Mouse (Mus musculus): ENCODE data around the gene Vps33b. TPM values are rescaled to one million over a fixed set of nuclear protein-coding genes. Genes with fewer than 3 reads are reported as not detected.

Gene Vps33b
- polyA plus RNA-seq, 1 experiment = not detected

DNA sequence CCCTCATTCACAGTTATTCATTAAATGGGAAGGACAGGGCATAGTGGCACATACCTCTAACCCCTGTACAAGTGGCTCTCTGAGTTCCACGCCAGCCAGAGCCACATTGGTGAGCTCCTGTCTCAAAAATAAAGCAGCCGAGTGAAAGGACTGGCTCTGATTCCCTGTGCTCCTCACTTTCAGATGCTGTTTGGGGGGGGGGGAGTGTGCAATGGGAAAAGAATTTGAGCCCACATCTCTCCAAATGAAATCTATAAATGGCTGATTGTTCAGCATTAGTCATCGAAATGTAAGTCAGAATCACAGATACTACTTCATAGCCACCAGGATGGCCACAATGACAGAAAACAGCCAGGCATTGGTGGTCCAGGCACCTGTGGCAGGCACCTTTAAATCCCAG is 27.6 kb downstream of the Vps33b start:
- 69% methylated on average over 3 of the region's 3 CpGs for WGBS
- H3K4me1 ChIP-seq (ENCODE audit: control insufficient read depth, insufficient read depth, low read length) = 0 out of 2 replicates have a peak, but pooled peaks cover 8% of the 10 kb centered on the region

GRCm38 (mm10) chr7:80298754-80299153 is 29.3 kb downstream of the Vps33b start:
- no peak overlapping the region for H3K27ac ChIP-seq (ENCODE audit: insufficient read depth, low read depth, low read length)
- H3K4me1 ChIP-seq (ENCODE audit: control insufficient read depth, insufficient read depth, low read length) = 0 out of 2 replicates have a peak, but pooled peaks cover 8% of the 10 kb centered on the region
- no peak overlapping the region for H3K4me3 ChIP-seq (ENCODE audit: insufficient read depth, low read depth, low read length)
- WGBS = 65% methylated on average over 4 of the region's 4 CpGs
- TF ChIP-seq POLR2A (IDR thresholded peaks at IDR 0.05; ENCODE audit: insufficient read depth, low read depth, low read length) = no peak

More for the DNA sequence above, 27.6 kb downstream of the Vps33b start:
- no peak overlapping the region for H3K4me3 ChIP-seq (ENCODE audit: insufficient read depth, low read depth, low read length)
- H3K27ac ChIP-seq (ENCODE audit: insufficient read depth, low read depth, low read length) = no peak overlapping the region
- TF ChIP-seq CTCF (IDR thresholded peaks at IDR 0.05; ENCODE audit: insufficient read depth, low read depth, low read length) (no peak), POLR2A (IDR thresholded peaks at IDR 0.05; ENCODE audit: insufficient read depth, low read depth, low read length) (no peak)

DNA sequence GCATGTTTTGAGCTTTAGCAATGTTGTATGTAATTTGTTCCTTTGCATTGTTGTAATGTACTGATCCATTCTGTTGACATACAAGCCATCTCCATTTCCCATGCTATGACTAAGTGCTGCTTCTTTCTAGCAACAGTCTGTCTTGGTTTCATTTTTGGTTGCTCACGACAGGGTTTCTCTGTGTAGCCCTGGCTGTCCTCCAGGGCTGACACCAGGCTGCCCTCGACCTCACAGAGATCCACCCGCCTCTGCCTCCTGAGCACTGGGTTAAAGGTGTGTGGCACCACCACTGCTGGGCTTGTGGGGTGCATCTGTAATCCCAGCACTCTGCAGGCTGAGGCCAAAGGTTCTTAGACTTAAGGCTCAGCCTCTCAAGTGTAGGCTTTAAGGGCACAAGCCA is 30.1 kb downstream of the Vps33b start:
- TF ChIP-seq POLR2A (IDR thresholded peaks at IDR 0.05; ENCODE audit: insufficient read depth, low read depth, low read length) (no peak), CTCF (IDR thresholded peaks at IDR 0.05; ENCODE audit: insufficient read depth, low read depth, low read length) (no peak)
- Histone ChIP-seq H3K4me3 (ENCODE audit: insufficient read depth, low read depth, low read length) (no peak overlapping the region), H3K27ac (ENCODE audit: insufficient read depth, low read depth, low read length) (no peak overlapping the region), H3K4me1 (ENCODE audit: control insufficient read depth, insufficient read depth, low read length) (0 out of 2 replicates have a peak, but pooled peaks cover 5% of the 10 kb centered on the region)
- WGBS = 70% methylated on average over 3 of the region's 3 CpGs

DNA sequence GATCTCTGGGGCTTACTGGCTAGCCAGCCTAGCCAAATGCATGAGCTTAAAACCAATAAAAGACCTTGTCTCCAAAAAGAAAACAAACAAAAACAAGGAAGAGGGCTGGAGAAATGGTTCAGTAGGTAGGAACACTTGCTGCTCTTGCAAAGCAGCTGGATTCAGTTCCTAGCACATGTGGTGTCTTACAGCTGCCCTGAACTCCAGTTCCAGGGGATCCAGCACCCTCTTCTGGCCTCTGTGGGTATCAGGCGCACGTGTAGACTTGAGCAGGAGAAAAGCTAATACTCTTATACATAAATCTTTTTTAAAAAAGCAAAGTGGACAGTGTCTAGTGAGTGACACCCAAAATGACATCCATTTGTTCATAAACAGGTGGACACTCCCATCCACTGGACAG is 32.1 kb downstream of the Vps33b start:
- TF ChIP-seq CTCF (IDR thresholded peaks at IDR 0.05; ENCODE audit: insufficient read depth, low read depth, low read length) = no peak
- no peak overlapping the region for H3K27ac ChIP-seq (ENCODE audit: insufficient read depth, low read depth, low read length)
- H3K4me3 ChIP-seq (ENCODE audit: insufficient read depth, low read depth, low read length) = no peak overlapping the region
- 91% methylated on average over 2 of the region's 2 CpGs for WGBS
- H3K4me1 ChIP-seq (ENCODE audit: control insufficient read depth, insufficient read depth, low read length) = 0 out of 2 replicates have a peak, but pooled peaks cover 3% of the 10 kb centered on the region

DNA sequence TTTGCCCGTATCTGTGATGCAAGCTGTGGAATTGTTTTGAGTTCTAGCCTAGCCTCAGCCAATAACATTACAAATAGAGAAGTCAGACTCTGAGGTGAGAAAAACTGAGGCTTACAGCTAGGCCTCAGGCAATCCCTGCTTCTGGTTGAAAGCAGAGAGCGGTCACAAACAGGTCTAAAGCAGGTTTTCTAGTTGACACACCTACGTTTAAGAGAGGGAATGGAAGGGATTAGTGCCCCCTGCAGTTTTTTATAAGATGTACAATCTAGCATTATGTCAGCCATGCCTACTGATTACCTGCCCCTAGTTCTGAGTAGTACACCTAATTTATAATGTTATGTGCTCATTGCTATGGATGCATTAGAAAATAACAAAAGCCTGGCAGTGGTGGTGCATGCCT is 38.3 kb downstream of the Vps33b start:
- WGBS = 77% methylated on average over 3 of the region's 3 CpGs
- H3K27ac ChIP-seq (ENCODE audit: insufficient read depth, low read depth, low read length) = no peak overlapping the region
- H3K4me1 ChIP-seq (ENCODE audit: control insufficient read depth, insufficient read depth, low read length) = no peaks in the 10 kb centered on the region
- no peak for TF ChIP-seq CTCF (IDR thresholded peaks at IDR 0.05; ENCODE audit: insufficient read depth, low read depth, low read length)
- no peak for TF ChIP-seq POLR2A (IDR thresholded peaks at IDR 0.05; ENCODE audit: insufficient read depth, low read depth, low read length)
- no peak overlapping the region for H3K4me3 ChIP-seq (ENCODE audit: insufficient read depth, low read depth, low read length)

DNA sequence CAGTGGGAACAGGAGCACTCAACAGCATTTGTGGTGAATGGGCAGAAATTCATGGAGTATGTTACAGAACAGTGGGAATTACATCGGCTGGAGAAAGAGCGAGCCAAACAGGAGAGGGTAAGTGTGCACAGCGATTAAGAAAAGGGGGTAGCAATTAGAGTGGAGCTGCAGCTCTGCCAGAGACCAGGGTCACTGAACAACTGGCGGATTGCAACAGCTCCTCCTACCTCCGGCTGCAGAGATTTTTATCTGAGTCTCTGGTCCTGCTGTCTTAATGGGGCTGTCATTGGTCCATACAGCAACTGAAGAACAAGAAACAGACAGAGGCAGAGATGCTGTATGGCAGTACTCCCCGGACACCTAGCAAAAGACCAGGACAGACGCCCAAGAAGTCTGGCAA is 41.3 kb downstream of the Vps33b start:
- no peaks in the 10 kb centered on the region for H3K4me1 ChIP-seq (ENCODE audit: control insufficient read depth, insufficient read depth, low read length)

GRCm38 (mm10) chr7:80315733-80316132 is 46.3 kb downstream of the Vps33b start:
- TF ChIP-seq POLR2A (IDR thresholded peaks at IDR 0.05; ENCODE audit: insufficient read depth, low read depth, low read length) (no peak), CTCF (IDR thresholded peaks at IDR 0.05; ENCODE audit: insufficient read depth, low read depth, low read length) (no peak)
- Histone ChIP-seq H3K4me3 (ENCODE audit: insufficient read depth, low read depth, low read length) (no peak overlapping the region), H3K4me1 (ENCODE audit: control insufficient read depth, insufficient read depth, low read length) (peaks cover 7% of the 10 kb centered on the region), H3K27ac (ENCODE audit: insufficient read depth, low read depth, low read length) (no peak overlapping the region)
- WGBS = 79% methylated on average over 2 of the region's 2 CpGs

More for the DNA sequence above, 41.3 kb downstream of the Vps33b start:
- Histone ChIP-seq H3K4me3 (ENCODE audit: insufficient read depth, low read depth, low read length) (no peak overlapping the region), H3K27ac (ENCODE audit: insufficient read depth, low read depth, low read length) (no peak overlapping the region)
- TF ChIP-seq CTCF (IDR thresholded peaks at IDR 0.05; ENCODE audit: insufficient read depth, low read depth, low read length) (no peak), POLR2A (IDR thresholded peaks at IDR 0.05; ENCODE audit: insufficient read depth, low read depth, low read length) (no peak)
- WGBS = 38% methylated on average over 7 of the region's 7 CpGs

DNA sequence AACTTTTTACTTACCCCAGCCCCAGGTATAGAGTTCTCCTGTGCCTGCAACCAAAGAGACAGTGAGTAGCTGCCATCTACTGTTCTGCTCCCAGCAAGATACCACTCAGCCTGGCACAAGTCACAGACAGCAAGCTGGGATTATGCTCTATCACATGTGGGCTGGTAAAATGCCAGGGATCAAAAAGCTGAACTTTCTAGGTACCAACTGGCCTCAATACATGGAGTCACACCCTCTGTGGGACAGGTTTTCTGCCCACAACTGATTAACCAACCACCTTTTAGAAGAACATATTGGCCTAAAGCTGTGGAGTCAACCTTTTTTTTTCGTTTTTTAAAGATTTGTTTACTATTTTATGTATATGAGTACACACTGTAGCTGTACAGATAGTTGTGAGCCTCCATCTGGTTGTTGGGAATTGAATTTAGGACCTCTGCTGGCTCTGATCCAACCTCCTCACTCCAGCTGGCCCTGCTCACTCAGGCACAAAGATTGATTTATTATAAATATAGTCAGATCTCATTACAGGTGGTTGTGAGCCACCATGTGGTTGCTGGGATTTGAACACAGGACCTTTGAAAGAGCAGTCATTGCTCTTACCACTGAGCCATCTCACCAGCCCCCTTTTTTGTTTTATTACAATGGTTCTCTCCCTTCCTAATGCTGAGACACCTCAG is 48.1 kb downstream of the Vps33b start:
- H3K4me1 ChIP-seq (ENCODE audit: control insufficient read depth, insufficient read depth, low read length) = peaks cover 7% of the 10 kb centered on the region
- TF ChIP-seq CTCF (IDR thresholded peaks at IDR 0.05; ENCODE audit: insufficient read depth, low read depth, low read length) = no peak
- no peak overlapping the region for H3K4me3 ChIP-seq (ENCODE audit: insufficient read depth, low read depth, low read length)
- no peak overlapping the region for H3K27ac ChIP-seq (ENCODE audit: insufficient read depth, low read depth, low read length)
- 86% methylated on average over 1 of the region's 1 CpGs for WGBS

DNA sequence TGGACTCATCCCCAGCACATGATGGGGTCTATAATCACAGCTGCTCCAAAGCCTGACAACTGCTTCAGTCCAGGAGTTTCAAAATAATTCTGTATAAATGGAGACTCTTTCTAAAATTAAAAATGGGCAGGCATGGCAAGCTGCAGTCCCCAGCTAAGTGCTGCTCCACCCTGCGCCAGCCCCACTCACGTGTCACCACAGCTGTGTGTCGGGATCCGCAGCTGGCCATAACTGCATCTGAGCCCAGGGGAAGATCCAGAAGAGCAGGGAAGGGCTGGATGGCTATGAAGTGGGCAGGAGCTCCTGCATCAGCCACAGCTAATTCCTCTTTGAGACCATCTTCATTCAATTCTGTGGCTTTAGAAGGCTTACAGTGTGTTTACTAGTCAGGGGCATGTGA is 49.2 kb downstream of the Vps33b start:
- Histone ChIP-seq H3K4me3 (ENCODE audit: insufficient read depth, low read depth, low read length) (no peak overlapping the region), H3K4me1 (ENCODE audit: control insufficient read depth, insufficient read depth, low read length) (peaks cover 7% of the 10 kb centered on the region), H3K27ac (ENCODE audit: insufficient read depth, low read depth, low read length) (no peak overlapping the region)
- 71% methylated on average over 4 of the region's 4 CpGs for WGBS
- TF ChIP-seq CTCF (IDR thresholded peaks at IDR 0.05; ENCODE audit: insufficient read depth, low read depth, low read length) (no peak), POLR2A (IDR thresholded peaks at IDR 0.05; ENCODE audit: insufficient read depth, low read depth, low read length) (no peak)
